Mouse (Mus musculus) midbrain, postnatal 0 days (tissue): ENCODE results near the gene Slc13a4. TPM values are rescaled to one million over a fixed set of nuclear protein-coding genes. Genes with fewer than 3 reads are reported as not detected.

ENCODE experiments used
- ATAC-seq: fragments of 200-750 bp; cut with Nextera tagmentation; 2 replicates; pipeline ENCODE4 v1.8.0; 2017; ENCODE audit warnings: moderate number of reproducible peaks, mild to moderate bottlenecking, moderate TSS enrichment, moderate library complexity; ENCODE audit not compliant: low FRiP score
- DNase-seq: peaks from one replicate; pipeline ENCODE4 v3.0.0-alpha.2; 2015; ENCODE audit warnings: low spot score
- H3K27ac ChIP-seq: fragments of 300-500 bp; sonication (generic); 2 replicates; pipeline ENCODE4 v1.5.1; 2014; ENCODE audit warnings: low read depth, mild to moderate bottlenecking, low read length, mixed read lengths
- H3K27me3 ChIP-seq: fragments of 300-500 bp; sonication (generic); 2 replicates; pipeline ENCODE4 v1.6.1; 2014; ENCODE audit warnings: low read length, control low read depth, mixed read lengths; ENCODE audit not compliant: insufficient read depth
- H3K36me3 ChIP-seq: fragments of 300-500 bp; sonication (generic); 2 replicates; pipeline ENCODE4 v1.6.1; 2014; ENCODE audit warnings: low read length, control low read depth, mixed read lengths; ENCODE audit not compliant: insufficient read depth
- H3K4me1 ChIP-seq: fragments of 300-500 bp; sonication (generic); 2 replicates; pipeline ENCODE4 v1.6.1; 2014; ENCODE audit warnings: mild to moderate bottlenecking, control low read depth, antibody characterized with exemption, low read length, mixed read lengths; ENCODE audit not compliant: insufficient read depth
- H3K4me2 ChIP-seq: fragments of 300-500 bp; sonication (generic); 2 replicates; pipeline ENCODE4 v1.6.1; 2014; ENCODE audit warnings: low read depth, mild to moderate bottlenecking, low read length, mixed read lengths; ENCODE audit not compliant: poor library complexity, severe bottlenecking
- H3K4me3 ChIP-seq: fragments of 300-500 bp; sonication (generic); 2 replicates; pipeline ENCODE4 v1.5.1; 2014; ENCODE audit warnings: low read depth, mild to moderate bottlenecking, low read length, moderate library complexity
- H3K9ac ChIP-seq: fragments of 300-500 bp; sonication (generic); replicated peaks from 2 replicates; pipeline ENCODE4 v1.6.1; 2014; ENCODE audit warnings: mild to moderate bottlenecking, low read length, moderate library complexity, mixed read lengths; ENCODE audit not compliant: poor library complexity, severe bottlenecking
- H3K9me3 ChIP-seq: fragments of 300-500 bp; sonication (generic); 2 replicates; pipeline ENCODE4 v1.6.1; 2016; ENCODE audit warnings: low read length, control low read depth
- CTCF ChIP-seq: IDR thresholded peaks from 2 replicates; pipeline ENCODE4 v1.5.1; 2016; ENCODE audit warnings: antibody characterized with exemption, mild to moderate bottlenecking
- WGBS: fragments of 180-500 bp; shearing (Covaris S2); extraction: QIAGEN DNeasy Blood & Tissue Kit; methylation state at CpG from one replicate; pipeline ENCODE4 v1.1.7; 2014; 5-methylcytosine and 5-hydroxymethylcytosine counted together
- polyA plus RNA-seq: library from polyadenylated mRNA; unstranded; fragments of >200 nt; fragmentation: Nextera tagmentation; extraction: Ambion mirVana; gene quantifications from 2 replicates; pipeline ENCODE4 v1.2.1, GENCODE M21; 2015
- total RNA-seq: library from RNA; depleted of rRNA; stranded (reverse); fragments of >200 nt; gene quantifications from 2 replicates; pipeline ENCODE4 v1.2.3, GENCODE M21; 2014

Gene Slc13a4
- total and polyA plus RNA-seq, 2 experiments from 2014 or later, result 13.6 to 17.2 TPM

- Histone ChIP-seq H3K9ac (no peak overlapping the region), H3K27ac (no peak overlapping the region), H3K9me3 (no peaks in the 10 kb centered on the region), H3K4me2 (peak overlapping the region; percentile 5; the same call in 1 of the 2 replicates), H3K27me3 (no peaks in the 10 kb centered on the region), H3K36me3 (no peaks in the 10 kb centered on the region), H3K4me1 (no peaks in the 10 kb centered on the region), H3K4me3 (no peak overlapping the region)
- ATAC-seq (no peak), DNase-seq (no peak)
- no peak for TF ChIP-seq CTCF
- 58% methylated on average over 9 of the region's 9 CpGs for WGBS
These were observed 53.6 kb downstream of the Slc13a4 start for GRCm38 (mm10) chr6:35254136-35254904.

GRCm38 (mm10) chr6:35253474-35253873 is 54.5 kb downstream of the Slc13a4 start:
- no peaks in the 10 kb centered on the region for H3K27me3 ChIP-seq
- H3K9me3 ChIP-seq, result no peaks in the 10 kb centered on the region
- H3K27ac ChIP-seq, result no peak overlapping the region
- peak overlapping the region; percentile 78 for H3K4me3 ChIP-seq
- 49% methylated on average over 5 of the region's 5 CpGs for WGBS
- no peaks in the 10 kb centered on the region for H3K4me1 ChIP-seq
- no peaks in the 10 kb centered on the region for H3K36me3 ChIP-seq
- no peak overlapping the region for H3K9ac ChIP-seq
- no peak for DNase-seq
- TF ChIP-seq CTCF, result no peak
- ATAC-seq, result no peak
- peak overlapping the region; percentile 69 for H3K4me2 ChIP-seq

- H3K4me2 ChIP-seq, result peak overlapping the region; percentile 69
- peak; percentile 80 for DNase-seq
- H3K36me3 ChIP-seq, result no peaks in the 10 kb centered on the region
- H3K9me3 ChIP-seq, result no peaks in the 10 kb centered on the region
- H3K27me3 ChIP-seq, result no peaks in the 10 kb centered on the region
- peak overlapping the region; percentile 78 for H3K4me3 ChIP-seq
- H3K4me1 ChIP-seq, result no peaks in the 10 kb centered on the region
- peak overlapping the region; percentile 57; the same call in 1 of the 2 replicates for H3K27ac ChIP-seq
- WGBS, result under 1% methylated on average over 53 of the region's 60 CpGs
- ATAC-seq, result peak; percentile 87
- peak overlapping the region; percentile 55 for H3K9ac ChIP-seq
- peak; percentile 93 for TF ChIP-seq CTCF
These were observed 55.2 kb downstream of the Slc13a4 start for GRCm38 (mm10) chr6:35252477-35253346.

GRCm38 (mm10) chr6:35251807-35252476 is 56.0 kb downstream of the Slc13a4 start:
- WGBS, result 63% methylated on average over 17 of the region's 17 CpGs
- Histone ChIP-seq H3K27me3 (no peaks in the 10 kb centered on the region), H3K9me3 (no peaks in the 10 kb centered on the region), H3K4me2 (peak overlapping the region; percentile 69), H3K4me3 (peak overlapping the region; percentile 78), H3K27ac (no peak overlapping the region), H3K4me1 (no peaks in the 10 kb centered on the region), H3K36me3 (0 out of 2 replicates have a peak, but pooled peaks cover 3% of the 10 kb centered on the region), H3K9ac (peak overlapping the region; percentile 3; the same call in 1 of the 2 replicates)
- no peak for DNase-seq
- peak; percentile 50; the same call in 1 of the 2 replicates for ATAC-seq
- no peak for TF ChIP-seq CTCF

- ATAC-seq (no peak), DNase-seq (peak; percentile 58)
- Histone ChIP-seq H3K4me1 (no peaks in the 10 kb centered on the region), H3K27ac (no peak overlapping the region), H3K4me3 (no peak overlapping the region), H3K36me3 (peaks cover 36% of the 10 kb centered on the region; the same call in 1 of the 2 replicates), H3K9ac (no peak overlapping the region), H3K4me2 (no peak overlapping the region), H3K9me3 (no peaks in the 10 kb centered on the region), H3K27me3 (no peaks in the 10 kb centered on the region)
- 48% methylated on average over 5 of the region's 5 CpGs for WGBS
- TF ChIP-seq CTCF, result peak; percentile 72
These were observed 62.8 kb downstream of the Slc13a4 start for GRCm38 (mm10) chr6:35245086-35245485.
